Mouse (Mus musculus) ES-E14 (cell line): ENCODE measurements at regions not wholly inside any gene's neighbourhood (a gene's known extent, or its start where the extent isn't known, plus 50 kb on each side); places are given as distances from the start of the nearest gene placed in this dataset.

Experiments
- DNase-seq: peaks from one replicate; pipeline ENCODE4 v3.0.0-alpha.2; 2013; ENCODE audit warnings: low read depth, low spot score
- H3K27ac ChIP-seq: 2 replicates; pipeline ENCODE4 v1.5.1; 2012; ENCODE audit warnings: low read depth, mild to moderate bottlenecking, low read length, moderate library complexity, mixed read lengths; ENCODE audit not compliant: poor library complexity, insufficient read depth, severe bottlenecking
- H3K36me3 ChIP-seq: 2 replicates; pipeline ENCODE4 v1.6.1; 2012; ENCODE audit warnings: mild to moderate bottlenecking, low read length, moderate library complexity, mixed read lengths; ENCODE audit not compliant: control insufficient read depth, poor library complexity, insufficient read depth, severe bottlenecking
- H3K4me1 ChIP-seq, 2 experiments: fragments of 150-350 bp in 1 of 2; sonication (generic) in 1 of 2; 2 replicates each; pipeline ENCODE4 v1.6.1; 2012; ENCODE audit warnings: low read length in 2 of 2, mild to moderate bottlenecking in 1 of 2, mixed read lengths in 1 of 2; ENCODE audit not compliant: control insufficient read depth in 2 of 2, insufficient read depth in 2 of 2, poor library complexity in 1 of 2
- H3K4me3 ChIP-seq, 2 experiments: fragments of 150-350 bp in 1 of 2; sonication (generic) in 1 of 2; 2 replicates each; pipeline ENCODE4 v1.5.1; 2012; ENCODE audit warnings: low read length in 2 of 2, low read depth in 1 of 2, mild to moderate bottlenecking in 1 of 2, mixed read lengths in 1 of 2; ENCODE audit not compliant: insufficient read depth in 1 of 2, poor library complexity in 1 of 2, severe bottlenecking in 1 of 2
- H3K9ac ChIP-seq: 2 replicates; pipeline ENCODE4 v1.6.1; 2012; ENCODE audit warnings: low read depth, mild to moderate bottlenecking, low read length, mixed read lengths; ENCODE audit not compliant: poor library complexity, insufficient read depth, severe bottlenecking
- H3K9me3 ChIP-seq: fragments of 150-350 bp; sonication (generic); 2 replicates; pipeline ENCODE4 v1.6.1; 2012; ENCODE audit warnings: low read depth, mild to moderate bottlenecking, low read length; ENCODE audit not compliant: control insufficient read depth, insufficient read depth
- CHD2 ChIP-seq: IDR thresholded peaks from 2 replicates; pipeline ENCODE4 v1.6.1; 2014; ENCODE audit warnings: mild to moderate bottlenecking, low read depth, low read length, inconsistent platforms
- HCFC1 ChIP-seq: IDR thresholded peaks from 2 replicates; pipeline ENCODE4 v1.6.1; 2012; ENCODE audit warnings: low read length, inconsistent platforms, borderline replicate concordance; ENCODE audit not compliant: insufficient read depth
- MAFK ChIP-seq: IDR thresholded peaks from 2 replicates; pipeline ENCODE4 v1.6.1; 2014; ENCODE audit warnings: mild to moderate bottlenecking, low read depth, low read length, inconsistent platforms; ENCODE audit not compliant: insufficient read depth
- ZC3H11A ChIP-seq: IDR thresholded peaks from 2 replicates; pipeline ENCODE4 v1.6.1; 2012; ENCODE audit warnings: low read depth, mild to moderate bottlenecking, inconsistent platforms, low read length, borderline replicate concordance
- ZNF384 ChIP-seq: IDR thresholded peaks from 2 replicates; pipeline ENCODE4 v1.6.1; 2012; ENCODE audit warnings: low read depth, low read length, inconsistent platforms
- in situ Hi-C, 2 experiments: fragments of 600-800 bp; cut with MboI; formaldehyde crosslinking; loops; one replicate each; pipeline ENCODE4 v1.15.1; 2025; ENCODE audit warnings: low sequenced_read_pairs in 2 of 2, inconsistent platforms in 1 of 2; ENCODE audit not compliant: unreplicated experiment in 2 of 2

DNA sequence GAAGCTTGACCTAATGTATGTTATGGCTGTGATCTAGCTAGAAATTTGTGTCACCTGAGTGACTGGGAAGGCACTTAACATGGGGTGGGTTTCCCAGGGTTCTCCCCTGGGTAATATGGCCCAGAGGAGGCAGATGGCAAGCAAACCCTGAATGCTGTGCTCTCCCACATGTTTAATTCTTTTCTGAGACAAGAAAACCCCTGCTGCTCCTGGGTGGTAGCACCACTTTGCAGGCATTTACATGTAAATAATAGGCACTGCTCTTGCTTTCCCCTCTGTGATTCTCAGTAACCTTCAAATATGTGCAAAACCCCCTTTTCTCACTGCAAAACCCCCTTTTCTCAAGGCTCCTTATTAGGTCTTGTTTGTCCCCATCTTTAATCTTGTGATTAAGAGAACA is 221.1 kb downstream of the 4933402N22Rik start:
- no peak for TF ChIP-seq MAFK
- no peak for TF ChIP-seq ZC3H11A
- no peak for TF ChIP-seq ZNF384
- no peak for TF ChIP-seq CHD2
- no peak for TF ChIP-seq HCFC1
- in situ Hi-C loops = no loop called here
- Histone ChIP-seq H3K36me3 (no peaks in the 10 kb centered on the region), H3K9ac (no peak overlapping the region), H3K9me3 (no peaks in the 10 kb centered on the region), H3K4me3 (no peak overlapping the region), H3K4me1 (no peaks in the 10 kb centered on the region), H3K27ac (no peak overlapping the region)
- DNase-seq = no peak

DNA sequence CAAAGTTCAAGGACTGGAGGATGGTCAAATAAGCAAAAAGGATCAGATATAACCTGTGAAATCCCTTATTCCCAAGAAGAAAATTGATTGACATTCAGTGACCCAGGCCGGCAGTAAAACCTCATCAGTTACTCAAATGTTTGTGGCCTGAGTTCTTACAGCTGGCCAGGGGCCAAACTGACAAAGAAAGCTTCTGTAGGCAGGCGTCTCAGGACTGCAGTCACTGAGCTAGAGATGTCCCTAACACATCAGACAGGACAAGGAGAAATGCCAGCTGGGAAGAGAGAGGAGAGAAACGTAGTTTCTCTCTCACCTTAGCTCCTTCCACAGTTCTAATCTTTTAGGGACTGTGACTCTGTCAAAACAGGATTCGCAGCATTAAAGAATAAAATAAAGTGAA is 229.9 kb upstream of the Sema3d start:
- no peak for TF ChIP-seq HCFC1
- no peak overlapping the region for H3K27ac ChIP-seq

DNA sequence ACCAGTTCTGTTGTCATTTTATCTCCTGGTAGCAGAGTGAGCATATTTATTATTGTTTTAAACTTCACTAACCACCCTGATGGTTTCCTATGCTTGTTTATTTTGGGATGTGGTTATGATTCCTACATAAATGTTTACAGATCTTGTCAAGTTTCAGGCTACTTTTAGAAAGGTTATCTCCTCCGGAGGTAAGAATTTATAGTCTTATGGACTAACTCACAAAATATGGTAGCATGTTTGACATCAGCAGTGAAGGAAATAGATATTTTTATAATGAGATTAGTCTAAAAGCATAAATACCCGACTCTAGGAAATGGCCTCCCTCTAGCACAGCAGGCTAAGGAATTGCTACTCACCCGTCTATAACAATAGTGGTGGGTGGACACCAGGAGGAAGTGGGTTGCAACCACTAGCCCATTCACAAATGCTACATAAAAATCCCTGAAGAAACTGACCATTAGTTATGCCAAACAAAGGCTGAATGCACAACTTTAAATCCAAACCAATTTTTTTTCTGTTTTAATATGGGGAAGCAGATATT is 228.6 kb upstream of the Sema3d start:
- DNase-seq = no peak
- no peak overlapping the region for H3K27ac ChIP-seq
- no peak for TF ChIP-seq MAFK
- TF ChIP-seq CHD2 = no peak
- no peak for TF ChIP-seq ZC3H11A
- no peak for TF ChIP-seq ZNF384
- no peak for TF ChIP-seq HCFC1
- no peaks in the 10 kb centered on the region for H3K36me3 ChIP-seq
- H3K4me1 ChIP-seq = no peaks in the 10 kb centered on the region
- in situ Hi-C loops = no loop called here
- no peak overlapping the region for H3K9ac ChIP-seq
- no peaks in the 10 kb centered on the region for H3K9me3 ChIP-seq
- no peak overlapping the region for H3K4me3 ChIP-seq

More for the DNA sequence above, 229.9 kb upstream of the Sema3d start:
- H3K4me1 ChIP-seq = no peaks in the 10 kb centered on the region
- no peak for DNase-seq
- H3K4me3 ChIP-seq = no peak overlapping the region
- in situ Hi-C loops = no loop called here
- no peaks in the 10 kb centered on the region for H3K9me3 ChIP-seq
- no peak overlapping the region for H3K9ac ChIP-seq
- no peaks in the 10 kb centered on the region for H3K36me3 ChIP-seq

DNA sequence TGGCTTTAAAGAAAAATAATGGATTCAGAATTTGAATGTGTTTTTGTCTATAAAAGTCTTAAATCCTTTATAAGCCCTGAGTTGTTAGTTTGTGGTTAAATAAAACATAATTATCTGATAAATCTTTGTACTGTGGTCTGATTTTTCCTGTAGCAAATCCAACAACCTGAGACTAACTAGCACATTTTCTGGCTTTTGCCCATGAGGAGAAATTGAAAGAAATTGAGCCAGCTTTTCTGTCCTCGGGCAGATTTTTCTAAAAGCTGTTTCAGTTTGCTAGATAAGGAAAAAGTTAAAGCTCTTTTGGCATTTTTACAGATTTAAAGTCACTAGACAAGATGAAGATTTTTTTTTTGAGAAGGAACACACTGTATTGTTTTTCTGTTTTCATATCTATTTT is 191.5 kb upstream of the Sema3d start:
- H3K27ac ChIP-seq = no peak overlapping the region

DNA sequence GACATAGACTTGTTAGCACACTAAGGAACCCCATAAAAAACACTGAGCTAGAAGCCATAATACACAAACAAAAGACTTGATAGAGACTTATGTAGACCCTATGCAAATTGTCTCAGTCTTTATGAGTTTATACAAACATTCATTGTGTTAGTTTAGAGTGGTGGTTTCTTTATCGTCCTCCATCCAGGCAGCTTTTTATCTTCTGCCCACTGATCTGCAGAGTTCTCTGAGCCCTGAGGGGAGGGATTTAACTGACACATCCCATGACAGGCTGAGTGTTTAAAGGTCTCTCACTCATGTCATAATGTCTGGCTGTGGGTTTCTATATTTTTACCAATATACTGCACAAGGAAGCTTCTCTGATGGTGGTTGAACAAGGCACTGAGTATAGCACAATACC is 175.7 kb upstream of the Sema3d start:
- in situ Hi-C loops = no loop called here
- DNase-seq = no peak
- Histone ChIP-seq H3K27ac (no peak overlapping the region), H3K4me3 (no peak overlapping the region), H3K9ac (no peak overlapping the region), H3K4me1 (peaks cover 0 to 4% of the 10 kb centered on the region in 2 experiments; a peak in 2 of 4 replicates), H3K9me3 (no peaks in the 10 kb centered on the region), H3K36me3 (no peaks in the 10 kb centered on the region)
- TF ChIP-seq ZNF384 (no peak), MAFK (no peak), ZC3H11A (no peak), CHD2 (no peak), HCFC1 (no peak)

More for the DNA sequence above, 191.5 kb upstream of the Sema3d start:
- H3K36me3 ChIP-seq = no peaks in the 10 kb centered on the region
- no peaks in the 10 kb centered on the region for H3K9me3 ChIP-seq
- no peaks in the 10 kb centered on the region for H3K4me1 ChIP-seq
- TF ChIP-seq CHD2 = no peak
- no peak for TF ChIP-seq ZC3H11A
- no peak for TF ChIP-seq ZNF384
- in situ Hi-C loops = no loop called here
- no peak overlapping the region for H3K9ac ChIP-seq
- DNase-seq = no peak
- H3K4me3 ChIP-seq = no peak overlapping the region
